Mouse (Mus musculus) embryonic stem cell, embryonic (primary cell): ENCODE measurements at regions not wholly inside any gene's neighbourhood (a gene's known extent, or its start where the extent isn't known, plus 50 kb on each side); places are given as distances from the start of the nearest gene placed in this dataset.
"Not testable (repeated sequence)": the region's sequence is repeated elsewhere in the genome, so short reads cannot be mapped to it uniquely, and the experiment has no call there.

Source experiments
- CTCF ChIA-PET, 4 experiments: fragments of 300-600 bp in 2 of 4; fragments of 350-600 bp in 2 of 4; sonication (Branson Sonifier 250); formaldehyde crosslinking; loops; one replicate each; lab custom pipeline; 2022; ENCODE audit warnings: inconsistent platforms in 2 of 4; lab: Charles Lee
- POLR2A ChIA-PET, 4 experiments: fragments of 300-600 bp in 2 of 4; fragments of 350-600 bp in 2 of 4; sonication (Branson Sonifier 250); formaldehyde crosslinking; loops; one replicate each; lab custom pipeline; 2022; ENCODE audit warnings: antibody characterized with exemption in 4 of 4, inconsistent platforms in 1 of 4; lab: Charles Lee

GRCm38 (mm10) chr1:185867018-185867417 is 250.1 kb downstream of the Lyplal1 start:
- CTCF ChIA-PET = no interaction called here
- POLR2A ChIA-PET = no interaction called here

GRCm38 (mm10) chr1:185868721-185869120 is 248.4 kb downstream of the Lyplal1 start:
- ChIA-PET POLR2A (no interaction called here), CTCF (no interaction called here)

- POLR2A ChIA-PET = no interaction called here
- CTCF ChIA-PET = no interaction called here
These were observed 230.1 kb downstream of the Lyplal1 start for GRCm38 (mm10) chr1:185887031-185887430.

DNA sequence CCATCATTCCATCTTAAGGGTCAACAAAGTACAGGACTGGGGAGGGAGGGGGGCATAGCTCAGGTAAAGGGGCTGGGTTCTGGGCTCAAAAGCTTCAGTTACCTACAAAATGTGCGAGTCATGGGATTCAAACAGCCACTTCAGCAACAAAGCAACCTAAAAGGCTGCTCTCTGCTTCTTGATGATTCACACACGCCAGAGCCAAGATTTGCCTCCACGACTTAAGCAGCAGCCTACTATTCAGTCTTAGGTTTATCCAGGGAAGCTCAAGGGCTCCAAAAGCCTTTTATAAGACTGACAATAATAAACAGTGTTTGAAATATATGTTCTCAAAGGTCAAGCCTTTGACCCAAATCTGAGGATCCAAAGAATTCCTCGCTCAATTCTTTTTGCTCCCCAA is 225.3 kb downstream of the Lyplal1 start:
- ChIA-PET CTCF (interaction anchor here in 1 of 4 experiments (0.7 kb wide), 1 partner anchor 208 kb away, joined by 3 read pairs; no protein-coding TSS in a partner anchor), POLR2A (no interaction called here)

- ChIA-PET CTCF (no interaction called here), POLR2A (interaction anchor here in 2 of 4 experiments (0.6 to 0.7 kb wide), 2 partner anchors 24 to 300 kb away, joined by 3 to 4 read pairs; no protein-coding TSS in a partner anchor)
These were observed 223.7 kb downstream of the Lyplal1 start for GRCm38 (mm10) chr1:185893421-185893820.

- ChIA-PET CTCF (no interaction called here), POLR2A (no interaction called here)
These were observed 218.6 kb downstream of the Lyplal1 start for GRCm38 (mm10) chr1:185898475-185898874.

- ChIA-PET CTCF (no interaction called here), POLR2A (no interaction called here)
These were observed 216.8 kb downstream of the Lyplal1 start for GRCm38 (mm10) chr1:185900316-185900715.

- POLR2A ChIA-PET = interaction anchor here in 1 of 4 experiments (0.6 kb wide), 1 partner anchor 10 kb away, joined by 5 read pairs; no protein-coding TSS in a partner anchor
- CTCF ChIA-PET = no interaction called here
These were observed 214.7 kb downstream of the Lyplal1 start for GRCm38 (mm10) chr1:185902395-185902794.

GRCm38 (mm10) chr1:185905666-185906065 is 211.4 kb downstream of the Lyplal1 start:
- CTCF ChIA-PET = no interaction called here

DNA sequence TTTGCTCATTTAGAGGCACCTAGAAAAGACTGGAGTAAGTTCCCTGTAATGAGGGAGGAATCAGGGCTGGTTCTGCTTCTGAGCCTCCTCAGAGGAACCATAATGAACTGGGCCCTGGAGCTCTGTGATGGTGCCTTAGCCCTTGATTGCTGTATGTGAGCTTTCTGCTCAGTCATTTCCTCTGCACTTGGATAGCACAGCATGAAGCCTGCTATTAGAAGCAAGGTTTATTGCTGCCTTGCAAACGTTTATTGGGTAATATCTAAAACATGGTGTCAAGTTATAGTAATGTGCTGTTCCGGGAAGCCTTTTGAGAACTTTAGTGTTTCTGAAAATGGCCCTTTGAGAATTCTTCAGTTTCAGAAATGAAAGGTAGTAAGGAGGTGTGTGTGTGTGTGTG is 201.5 kb downstream of the Lyplal1 start:
- ChIA-PET POLR2A (no interaction called here), CTCF (no interaction called here)

More at GRCm38 (mm10) chr1:185905666-185906065, 211.4 kb downstream of the Lyplal1 start:
- POLR2A ChIA-PET = interaction anchor here in 1 of 4 experiments (0.7 kb wide), 2 partner anchors 8 to 216 kb away, joined by 3 read pairs; no protein-coding TSS in a partner anchor

GRCm38 (mm10) chr1:185918663-185919062 is 198.4 kb downstream of the Lyplal1 start:
- ChIA-PET CTCF (no interaction called here), POLR2A (interaction anchor here in 1 of 4 experiments (0.5 kb wide), 1 partner anchor 27 kb away, joined by 3 read pairs; no protein-coding TSS in a partner anchor)

DNA sequence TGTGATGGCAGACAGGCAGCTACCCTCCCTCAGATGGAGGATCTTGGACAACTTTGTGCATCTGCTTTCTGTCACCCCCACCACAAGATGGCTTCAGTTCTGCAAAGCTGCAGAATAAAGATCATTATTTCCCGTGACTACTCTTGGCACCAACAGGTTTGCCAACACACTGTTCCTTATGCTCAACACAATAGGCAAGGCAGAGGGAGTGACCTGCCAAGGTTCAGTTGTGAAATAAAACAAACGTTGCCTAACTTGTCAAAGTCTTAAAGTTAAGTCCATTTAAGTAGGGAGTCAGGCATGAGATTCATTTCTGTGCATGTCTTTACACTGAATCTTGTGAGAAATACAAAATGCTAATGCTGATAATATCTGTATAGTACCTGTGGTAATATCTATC is 193.4 kb downstream of the Lyplal1 start:
- CTCF ChIA-PET = no interaction called here
- POLR2A ChIA-PET = no interaction called here

- CTCF ChIA-PET = interaction anchor here in 3 of 4 experiments (0.6 to 1.9 kb wide), 4 partner anchors 114 to 784 kb away, joined by 3 to 4 read pairs (median 4); no protein-coding TSS in a partner anchor
- POLR2A ChIA-PET = interaction anchor here in 1 of 4 experiments (0.6 to 1.2 kb wide), 2 partner anchors 24 to 27 kb away, joined by 3 to 6 read pairs; no protein-coding TSS in a partner anchor
These were observed 188.1 kb downstream of the Lyplal1 start for GRCm38 (mm10) chr1:185929000-185929399.

- CTCF ChIA-PET = interaction anchor here in 2 of 4 experiments (1.0 to 1.9 kb wide), 2 partner anchors 115 to 383 kb away, joined by 4 read pairs; no protein-coding TSS in a partner anchor
- POLR2A ChIA-PET = interaction anchor here in 1 of 4 experiments (1.2 kb wide), 1 partner anchor 27 kb away, joined by 3 read pairs; no protein-coding TSS in a partner anchor
These were observed 187.3 kb downstream of the Lyplal1 start for GRCm38 (mm10) chr1:185929761-185930160.

- POLR2A ChIA-PET = no interaction called here
- CTCF ChIA-PET = no interaction called here
These were observed 183.5 kb downstream of the Lyplal1 start for GRCm38 (mm10) chr1:185933623-185934022.

- ChIA-PET CTCF (no interaction called here), POLR2A (no interaction called here)
These were observed 180.1 kb downstream of the Lyplal1 start for GRCm38 (mm10) chr1:185937026-185937425.

- ChIA-PET CTCF (no interaction called here), POLR2A (no interaction called here)
These were observed 177.2 kb downstream of the Lyplal1 start for GRCm38 (mm10) chr1:185939914-185940313.

DNA sequence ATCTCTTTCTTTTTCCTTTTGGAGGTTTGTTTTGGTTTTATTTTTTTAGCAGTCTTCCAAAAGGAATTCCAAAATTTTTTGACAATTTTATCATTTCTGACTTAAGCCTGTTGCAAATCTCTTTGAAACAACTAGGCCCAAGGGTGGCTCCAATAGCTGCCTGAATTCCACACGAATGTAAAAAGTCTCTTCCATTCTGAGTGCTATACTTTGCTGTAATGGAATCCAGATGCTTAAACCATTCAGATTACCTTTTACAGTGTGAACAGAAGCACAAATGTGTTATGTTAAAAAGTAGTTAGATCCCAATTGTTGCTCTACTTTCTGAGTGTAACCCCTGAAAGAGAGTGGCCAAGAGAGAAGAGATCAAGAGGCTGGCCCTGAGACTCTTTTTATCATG is 176.6 kb downstream of the Lyplal1 start:
- CTCF ChIA-PET = no interaction called here
- POLR2A ChIA-PET = no interaction called here

GRCm38 (mm10) chr1:185951163-185951562 is 165.9 kb downstream of the Lyplal1 start:
- CTCF ChIA-PET = no interaction called here
- POLR2A ChIA-PET = no interaction called here

- POLR2A ChIA-PET = interaction anchor here in 2 of 4 experiments (0.6 to 1.6 kb wide), 4 partner anchors 10 to 447 kb away, joined by 3 read pairs; no protein-coding TSS in a partner anchor
These were observed 161.3 kb downstream of the Lyplal1 start for GRCm38 (mm10) chr1:185955821-185956220.

GRCm38 (mm10) chr1:185957557-185957956 is 159.6 kb downstream of the Lyplal1 start:
- POLR2A ChIA-PET = no interaction called here
- CTCF ChIA-PET = no interaction called here

More at GRCm38 (mm10) chr1:185955821-185956220, 161.3 kb downstream of the Lyplal1 start:
- CTCF ChIA-PET = not testable (repeated sequence)
